Mouse (Mus musculus) stomach, embryonic 16.5 days (tissue): ENCODE data around the gene Taf8. TPM values are rescaled to one million over a fixed set of nuclear protein-coding genes. Genes with fewer than 3 reads are reported as not detected.
A peak's percentile ranks its signal among the peaks of the same experiment; 100 is the strongest.

Experiments used
- ATAC-seq: fragments of 200-750 bp; cut with Nextera tagmentation; 2 replicates; pipeline ENCODE4 v1.8.0; 2017; ENCODE audit warnings: moderate number of reproducible peaks, moderate TSS enrichment; ENCODE audit not compliant: insufficient read depth, low FRiP score
- H3K27ac ChIP-seq: fragments of 300-500 bp; sonication (generic); 2 replicates; pipeline ENCODE4 v1.5.1; 2014; ENCODE audit warnings: low read length
- H3K27me3 ChIP-seq: fragments of 300-500 bp; sonication (generic); 2 replicates; pipeline ENCODE4 v1.6.1; 2014; ENCODE audit warnings: low read length, control low read depth, mixed read lengths; ENCODE audit not compliant: control insufficient read depth, insufficient read depth
- H3K36me3 ChIP-seq: fragments of 300-500 bp; sonication (generic); 2 replicates; pipeline ENCODE4 v1.6.1; 2014; ENCODE audit warnings: low read length; ENCODE audit not compliant: control insufficient read depth, insufficient read depth
- H3K4me1 ChIP-seq: fragments of 300-500 bp; sonication (generic); 2 replicates; pipeline ENCODE4 v1.6.1; 2014; ENCODE audit warnings: low read length, control low read depth, mixed read lengths; ENCODE audit not compliant: control insufficient read depth, insufficient read depth
- H3K4me2 ChIP-seq: fragments of 300-500 bp; sonication (generic); 2 replicates; pipeline ENCODE4 v1.6.1; 2014; ENCODE audit warnings: low read depth, low read length, mixed read lengths
- H3K4me3 ChIP-seq: fragments of 300-500 bp; sonication (generic); replicated peaks from 2 replicates; pipeline ENCODE4 v1.5.1; 2014; ENCODE audit warnings: mild to moderate bottlenecking, low read length
- H3K9ac ChIP-seq: fragments of 300-500 bp; sonication (generic); 2 replicates; pipeline ENCODE4 v1.6.1; 2014; ENCODE audit warnings: low read length
- H3K9me3 ChIP-seq: fragments of 300-500 bp; sonication (generic); replicated peaks from 2 replicates; pipeline ENCODE4 v1.6.1; 2016; ENCODE audit warnings: low read length, control low read depth; ENCODE audit not compliant: control insufficient read depth
- WGBS: fragments of 180-500 bp; shearing (Covaris S2); extraction: QIAGEN DNeasy Blood & Tissue Kit; methylation state at CpG from one replicate; pipeline ENCODE4 v1.1.7; 2014; 5-methylcytosine and 5-hydroxymethylcytosine counted together
- polyA plus RNA-seq: library from polyadenylated mRNA; unstranded; fragments of >200 nt; fragmentation: Nextera tagmentation; extraction: Ambion mirVana; gene quantifications from 2 replicates; pipeline ENCODE4 v1.2.1, GENCODE M21; 2015

Gene Taf8
- polyA plus RNA-seq, 1 experiment from 2014 or later = 27.3 TPM

GRCm38 (mm10) chr17:47469642-47470041 is 32.5 kb downstream of the Taf8 start:
- H3K27ac ChIP-seq = no peak overlapping the region
- no peak for ATAC-seq
- no peak overlapping the region for H3K9ac ChIP-seq
- H3K27me3 ChIP-seq = no peaks in the 10 kb centered on the region
- WGBS = 81% methylated on average over 4 of the region's 4 CpGs
- H3K4me3 ChIP-seq = no peak overlapping the region
- no peaks in the 10 kb centered on the region for H3K9me3 ChIP-seq
- no peaks in the 10 kb centered on the region for H3K36me3 ChIP-seq
- H3K4me1 ChIP-seq = peaks cover 47% of the 10 kb centered on the region
- no peak overlapping the region for H3K4me2 ChIP-seq

GRCm38 (mm10) chr17:47468466-47468865 is 33.6 kb downstream of the Taf8 start:
- 25% methylated on average over 34 of the region's 34 CpGs for WGBS
- no peaks in the 10 kb centered on the region for H3K36me3 ChIP-seq
- H3K4me1 ChIP-seq = peaks cover 48% of the 10 kb centered on the region
- H3K4me3 ChIP-seq = peak overlapping the region; percentile 24
- H3K9me3 ChIP-seq = no peaks in the 10 kb centered on the region
- H3K9ac ChIP-seq = peak overlapping the region; percentile 49; the same call in 1 of the 2 replicates
- H3K27me3 ChIP-seq = no peaks in the 10 kb centered on the region
- H3K4me2 ChIP-seq = peak overlapping the region; percentile 37; the same call in 1 of the 2 replicates
- ATAC-seq = no peak
- no peak overlapping the region for H3K27ac ChIP-seq

- no peak for ATAC-seq
- 32% methylated on average over 14 of the region's 14 CpGs for WGBS
- Histone ChIP-seq H3K4me3 (peak overlapping the region; percentile 24), H3K9me3 (no peaks in the 10 kb centered on the region), H3K36me3 (no peaks in the 10 kb centered on the region), H3K27me3 (no peaks in the 10 kb centered on the region), H3K4me2 (peak overlapping the region; percentile 37; the same call in 1 of the 2 replicates), H3K9ac (peak overlapping the region; percentile 49; the same call in 1 of the 2 replicates), H3K27ac (no peak overlapping the region), H3K4me1 (peaks cover 50% of the 10 kb centered on the region)
These were observed 34.0 kb downstream of the Taf8 start for GRCm38 (mm10) chr17:47468063-47468462.

- no peaks in the 10 kb centered on the region for H3K9me3 ChIP-seq
- peaks cover 47% of the 10 kb centered on the region for H3K4me1 ChIP-seq
- WGBS = 78% methylated on average over 11 of the region's 11 CpGs
- H3K4me2 ChIP-seq = no peak overlapping the region
- no peak for ATAC-seq
- H3K27me3 ChIP-seq = no peaks in the 10 kb centered on the region
- no peak overlapping the region for H3K27ac ChIP-seq
- H3K4me3 ChIP-seq = no peak overlapping the region
- no peak overlapping the region for H3K9ac ChIP-seq
- H3K36me3 ChIP-seq = no peaks in the 10 kb centered on the region
These were observed 34.4 kb downstream of the Taf8 start for GRCm38 (mm10) chr17:47467659-47468058.

GRCm38 (mm10) chr17:47466284-47466683 is 35.8 kb downstream of the Taf8 start:
- Histone ChIP-seq H3K4me2 (no peak overlapping the region), H3K27me3 (no peaks in the 10 kb centered on the region), H3K27ac (no peak overlapping the region), H3K9ac (no peak overlapping the region), H3K4me1 (peaks cover 45% of the 10 kb centered on the region), H3K36me3 (no peaks in the 10 kb centered on the region), H3K4me3 (no peak overlapping the region), H3K9me3 (no peaks in the 10 kb centered on the region)
- WGBS = 52% methylated on average over 9 of the region's 9 CpGs
- no peak for ATAC-seq

GRCm38 (mm10) chr17:47465016-47465415 is 37.1 kb downstream of the Taf8 start:
- 71% methylated on average over 11 of the region's 11 CpGs for WGBS
- peaks cover 37% of the 10 kb centered on the region for H3K4me1 ChIP-seq
- no peak overlapping the region for H3K27ac ChIP-seq
- no peak overlapping the region for H3K4me3 ChIP-seq
- no peaks in the 10 kb centered on the region for H3K27me3 ChIP-seq
- H3K9me3 ChIP-seq = no peaks in the 10 kb centered on the region
- no peak for ATAC-seq
- no peak overlapping the region for H3K9ac ChIP-seq
- H3K36me3 ChIP-seq = no peaks in the 10 kb centered on the region
- H3K4me2 ChIP-seq = no peak overlapping the region

- Histone ChIP-seq H3K4me3 (no peak overlapping the region), H3K36me3 (no peaks in the 10 kb centered on the region), H3K9me3 (no peaks in the 10 kb centered on the region), H3K4me1 (peaks cover 35% of the 10 kb centered on the region), H3K4me2 (no peak overlapping the region), H3K27me3 (no peaks in the 10 kb centered on the region), H3K27ac (no peak overlapping the region), H3K9ac (no peak overlapping the region)
- ATAC-seq = no peak
- 49% methylated on average over 12 of the region's 12 CpGs for WGBS
These were observed 37.7 kb downstream of the Taf8 start for GRCm38 (mm10) chr17:47464248-47464965.

GRCm38 (mm10) chr17:47462728-47463388 is 39.2 kb downstream of the Taf8 start:
- H3K4me3 ChIP-seq = no peak overlapping the region
- H3K27ac ChIP-seq = peak overlapping the region; percentile 82
- ATAC-seq = peak; percentile 79
- 40% methylated on average over 9 of the region's 9 CpGs for WGBS
- no peak overlapping the region for H3K9ac ChIP-seq
- no peaks in the 10 kb centered on the region for H3K36me3 ChIP-seq
- H3K4me2 ChIP-seq = no peak overlapping the region
- no peaks in the 10 kb centered on the region for H3K9me3 ChIP-seq
- peaks cover 28% of the 10 kb centered on the region for H3K4me1 ChIP-seq
- H3K27me3 ChIP-seq = no peaks in the 10 kb centered on the region

- H3K4me2 ChIP-seq = no peak overlapping the region
- H3K36me3 ChIP-seq = no peaks in the 10 kb centered on the region
- H3K4me1 ChIP-seq = peaks cover 26% of the 10 kb centered on the region
- 60% methylated on average over 7 of the region's 7 CpGs for WGBS
- H3K27ac ChIP-seq = peak overlapping the region; percentile 82
- no peak overlapping the region for H3K4me3 ChIP-seq
- H3K9ac ChIP-seq = no peak overlapping the region
- no peaks in the 10 kb centered on the region for H3K9me3 ChIP-seq
- ATAC-seq = no peak
- H3K27me3 ChIP-seq = no peaks in the 10 kb centered on the region
These were observed 39.9 kb downstream of the Taf8 start for GRCm38 (mm10) chr17:47462209-47462608.
